22 mouse cellular contexts compared by ENCODE assay signal in genomic region chr11:95200971-95201370, GRCm38 (mm10). TPM values are rescaled to one million over a fixed set of nuclear protein-coding genes. Genes with fewer than 3 reads are reported as not detected.
"Had no signal": no experiment of that assay in that cellular context is flagged by ENCODE, and none has a peak within 500 bp of the region (broad histone marks: within the 10 kb centered on the region; RNA-seq: fewer than 3 reads in every experiment).

No protein-coding gene starts in this region.

- DNase-seq: liver, postnatal 0 days; lung, adult 2 months; lung, postnatal 14 days; lung, postnatal 36 days; midbrain, embryonic 14.5 days; right cerebral cortex, postnatal 14 days; right cerebral cortex, postnatal 4 days; spleen, adult 18-20 months; thymus, adult 18-20 months; thymus, postnatal 14 days; thymus, postnatal 36 days had no signal

- H3K27ac ChIP-seq: lung, embryonic 15.5 days; macrophage; midbrain, embryonic 12.5 days; neural tube, embryonic 12.5 days had no signal

- H3K4me3 ChIP-seq: lung, embryonic 15.5 days; megakaryocyte, embryonic 14.5 days; midbrain, embryonic 12.5 days; neural tube, embryonic 12.5 days had no signal

- H3K9ac ChIP-seq: liver, postnatal 0 days; lung, embryonic 15.5 days; midbrain, embryonic 12.5 days; neural tube, embryonic 12.5 days had no signal

- H3K4me1 ChIP-seq: megakaryocyte, embryonic 14.5 days had no signal

- H3K9me3 ChIP-seq: lung, embryonic 15.5 days; megakaryocyte, embryonic 14.5 days; midbrain, embryonic 12.5 days; neural tube, embryonic 12.5 days had no signal

- H3K36me3 ChIP-seq: lung, embryonic 15.5 days; midbrain, embryonic 12.5 days; neural tube, embryonic 12.5 days had no signal

- ATAC-seq: liver, postnatal 0 days; lung, postnatal 0 days had no signal

- H3K4me2 ChIP-seq: lung, embryonic 15.5 days; midbrain, embryonic 12.5 days; neural tube, embryonic 12.5 days had no signal

RNA-seq across cellular contexts. Expression of gene Dlx4, which starts 54.9 kb away (rescaled TPM):
- total RNA-seq: megakaryocyte progenitor cell, adult 5-6 weeks; monocyte, adult 5-6 weeks; neutrophil, adult 5-6 weeks had no signal
- polyA plus RNA-seq: macrophage; midbrain, embryonic 12.5 days; neural tube, embryonic 14.5 days; small intestine, adult 2 months had no signal
